Mouse (Mus musculus): ENCODE results near the gene Tctex1d2. TPM values are rescaled to one million over a fixed set of nuclear protein-coding genes. Genes with fewer than 3 reads are reported as not detected.

Gene Tctex1d2
- total and polyA plus RNA-seq, 3 experiments: 13.0 to 239 (median 23.7) TPM

GRCm38 (mm10) chr16:32449665-32450064 is 30.2 kb downstream of the Tctex1d2 start (continued):
- no peak for TF ChIP-seq POLR2AphosphoS2 (IDR thresholded peaks at IDR 0.05; ENCODE audit: low read length)

GRCm38 (mm10) chr16:32450133-32450532 is 30.6 kb downstream of the Tctex1d2 start:
- Histone ChIP-seq H3K4me1 (ENCODE audit: control insufficient read depth in 1 of 2, insufficient read depth in 2 of 2, low read length in 2 of 2) (peaks cover 36 to 44% of the 10 kb centered on the region in 2 experiments), H3K9me3 (replicated peaks; ENCODE audit: insufficient read depth, low read length) (no peaks in the 10 kb centered on the region), H3K79me2 (ENCODE audit: control insufficient read depth, insufficient read depth, low read length, poor library complexity) (peaks cover 13% of the 10 kb centered on the region), H3K4me3 (ENCODE audit: control insufficient read depth in 1 of 2, insufficient read depth in 1 of 2, low read depth in 2 of 2, low read length in 2 of 2) (no peak overlapping the region), H3K27me3 (ENCODE audit: control insufficient read depth in 1 of 2, insufficient read depth in 2 of 2, low read length in 2 of 2) (no peaks in the 10 kb centered on the region), H3K9ac (ENCODE audit: control insufficient read depth, low read depth, low read length, poor library complexity, severe bottlenecking) (no peak overlapping the region), H3K36me3 (ENCODE audit: control insufficient read depth in 1 of 2, insufficient read depth in 2 of 2, low read length in 2 of 2) (peaks cover under 1 to 52% of the 10 kb centered on the region in 2 experiments), H3K27ac (ENCODE audit: control insufficient read depth, low read depth, low read length) (peak overlapping the region; percentile 59)
- TF ChIP-seq UBTF (IDR thresholded peaks at IDR 0.05; ENCODE audit: borderline replicate concordance, insufficient read depth, low read depth, low read length) (no peak), MAFK (IDR thresholded peaks at IDR 0.05; ENCODE audit: borderline replicate concordance, low read depth, low read length) (no peak), MEF2A (IDR thresholded peaks at IDR 0.05; ENCODE audit: extremely low read depth, insufficient replicate concordance, low read depth, low read length, poor library complexity, severe bottlenecking) (no peak), ELF1 (IDR thresholded peaks at IDR 0.05; ENCODE audit: low read depth, low read length) (no peak), KAT2A (conservative IDR thresholded peaks at IDR 0.05; ENCODE audit: low read depth, low read length) (no peak), EP300 (IDR thresholded peaks at IDR 0.05; ENCODE audit: low read depth in 1 of 2, low read length in 2 of 2) (no peak), RCOR1 (IDR thresholded peaks at IDR 0.05; ENCODE audit: low read depth, low read length) (no peak), MXI1 (IDR thresholded peaks at IDR 0.05; ENCODE audit: low read depth, low read length) (no peak), E2F4 (IDR thresholded peaks at IDR 0.05; ENCODE audit: borderline replicate concordance, low read depth, low read length) (no peak), USF1 (IDR thresholded peaks at IDR 0.05; ENCODE audit: low read depth, low read length) (no peak), TBP (IDR thresholded peaks at IDR 0.05; ENCODE audit: low read depth, low read length) (no peak), SMC3 (IDR thresholded peaks at IDR 0.05; ENCODE audit: low read depth, low read length) (no peak), GABPA (IDR thresholded peaks at IDR 0.05; ENCODE audit: low read depth, low read length) (no peak), MAZ (IDR thresholded peaks at IDR 0.05; ENCODE audit: low read depth, low read length) (no peak), MAX (IDR thresholded peaks at IDR 0.05; ENCODE audit: low read length) (no peak), JUND (IDR thresholded peaks at IDR 0.05; ENCODE audit: low read depth, low read length) (no peak)
- DNase-seq (ENCODE audit: low read depth, low spot score): no peak

- no peaks in the 10 kb centered on the region for H3K9me3 ChIP-seq (replicated peaks; ENCODE audit: insufficient read depth, low read length)
- no peak overlapping the region for H3K4me3 ChIP-seq (ENCODE audit: control insufficient read depth in 1 of 2, insufficient read depth in 1 of 2, low read depth in 2 of 2, low read length in 2 of 2)
- no peak overlapping the region for H3K9ac ChIP-seq (ENCODE audit: control insufficient read depth, low read depth, low read length, poor library complexity, severe bottlenecking)
- no peak for DNase-seq (ENCODE audit: low read depth, low spot score)
- H3K27ac ChIP-seq (ENCODE audit: control insufficient read depth, low read depth, low read length): no peak overlapping the region
- H3K27me3 ChIP-seq (ENCODE audit: control insufficient read depth in 1 of 2, insufficient read depth in 2 of 2, low read length in 2 of 2): no peaks in the 10 kb centered on the region
- peaks cover 10 to 33% of the 10 kb centered on the region in 2 experiments for H3K36me3 ChIP-seq (ENCODE audit: control insufficient read depth in 1 of 2, insufficient read depth in 2 of 2, low read length in 2 of 2)
- H3K79me2 ChIP-seq (ENCODE audit: control insufficient read depth, insufficient read depth, low read length, poor library complexity): peaks cover 4% of the 10 kb centered on the region
- peaks cover 25 to 32% of the 10 kb centered on the region in 2 experiments for H3K4me1 ChIP-seq (ENCODE audit: control insufficient read depth in 1 of 2, insufficient read depth in 2 of 2, low read length in 2 of 2)
- TF ChIP-seq POLR2AphosphoS5 (IDR thresholded peaks at IDR 0.05; ENCODE audit: borderline replicate concordance, low read depth, low read length) (no peak), TBP (IDR thresholded peaks at IDR 0.05; ENCODE audit: low read depth, low read length) (no peak), ETS1 (IDR thresholded peaks at IDR 0.05; ENCODE audit: low read depth, low read length) (no peak), UBTF (IDR thresholded peaks at IDR 0.05; ENCODE audit: borderline replicate concordance, insufficient read depth, low read depth, low read length) (no peak)
Observed at GRCm38 (mm10) chr16:32453102-32453501, 33.6 kb downstream of the Tctex1d2 start.

Measured in MEL (cell line).